In genomic region chr12:17051057-17051456, GRCm38 (mm10) we compare ENCODE assay signal across 1 mouse cellular context.
TF ChIP-seq lines count a peak whose summit lies in the region.

No protein-coding gene starts in this region.

TF ChIP-seq in MEL, 35 proteins besides CTCF, POLR2A, EP300 and RAD21 (continued from another document):
- TF ChIP-seq JUND (IDR thresholded peaks at IDR 0.05; ENCODE audit: low read depth, low read length), result no peak
- TF ChIP-seq ETS1 (IDR thresholded peaks at IDR 0.05; ENCODE audit: low read depth, low read length), result no peak
- no peak for TF ChIP-seq SMC3 (IDR thresholded peaks at IDR 0.05; ENCODE audit: low read depth, low read length)
- TF ChIP-seq E2F4 (IDR thresholded peaks at IDR 0.05; ENCODE audit: borderline replicate concordance, low read depth, low read length), result no peak
- TF ChIP-seq RCOR1 (IDR thresholded peaks at IDR 0.05; ENCODE audit: low read depth, low read length), result no peak
- no peak for TF ChIP-seq MEF2A (IDR thresholded peaks at IDR 0.05; ENCODE audit: extremely low read depth, insufficient replicate concordance, low read depth, low read length, poor library complexity, severe bottlenecking)
- TF ChIP-seq ZKSCAN1 (IDR thresholded peaks at IDR 0.05; ENCODE audit: low read depth, low read length), result no peak
- no peak for TF ChIP-seq TAL1 (IDR thresholded peaks at IDR 0.05; ENCODE audit: low read length)
- no peak for TF ChIP-seq MAFK (IDR thresholded peaks at IDR 0.05; ENCODE audit: borderline replicate concordance, low read depth, low read length)
- TF ChIP-seq GABPA (IDR thresholded peaks at IDR 0.05; ENCODE audit: low read depth, low read length), result no peak
- TF ChIP-seq MYB (IDR thresholded peaks at IDR 0.05; ENCODE audit: low read depth, low read length), result no peak
